Mouse (Mus musculus) CH12.LX (cell line): ENCODE results near the gene Nav1. TPM values are rescaled to one million over a fixed set of nuclear protein-coding genes. Genes with fewer than 3 reads are reported as not detected.

Source experiments
- MAFK ChIP-seq: IDR thresholded peaks from 2 replicates; pipeline ENCODE4 v1.6.1; 2011; ENCODE audit warnings: low read length, improper control_type of control experiment; ENCODE audit not compliant: insufficient replicate concordance
- polyA plus RNA-seq: library from polyadenylated mRNA; unstranded; fragments of >175 nt; gene quantifications from 2 replicates; pipeline ENCODE4 v1.2.1, GENCODE M21; 2012; ENCODE audit warnings: low read depth; ENCODE audit not compliant: insufficient read length
- total RNA-seq, 2 experiments: library from RNA; depleted of rRNA; stranded (reverse); fragments of 300-350 nt in 1 of 2; fragments of >200 nt in 1 of 2; gene quantifications; 2 replicates each; pipeline ENCODE4 v1.2.3; 2012 to 2014

The Nav1 gene
- total and polyA plus RNA-seq, 3 experiments: 0.21 to 0.56 TPM; not detected in 1

- TF ChIP-seq MAFK: no peak
Observed at GRCm38 (mm10) chr1:135385161-135385560, 221.9 kb downstream of the Nav1 start (continued).

Other genes with a start within 250 kb of the Nav1 start
- gene Shisa4, start 232.1 kb downstream of the Nav1 start, total RNA-seq (2012; rRNA removed): 0.08 and 0.13 TPM in 2 replicates
- gene Shisa4, start 232.1 kb downstream of the Nav1 start, total RNA-seq (2014; rRNA removed): not detected in 2 replicates
- gene Shisa4, start 232.1 kb downstream of the Nav1 start, polyA plus RNA-seq: 0.18 and 0.41 TPM in 2 replicates
- gene Ipo9, start 176.8 kb downstream of the Nav1 start, total RNA-seq (2012; rRNA removed): 38.3 and 38.9 TPM in 2 replicates
- gene Ipo9, start 176.8 kb downstream of the Nav1 start, total RNA-seq (2014; rRNA removed): 31.7 and 33.7 TPM in 2 replicates
- gene Ipo9, start 176.8 kb downstream of the Nav1 start, polyA plus RNA-seq: 47.1 and 58.3 TPM in 2 replicates
- gene Csrp1, start 112.8 kb upstream of the Nav1 start, total RNA-seq (2012; rRNA removed): 50.7 and 54.3 TPM in 2 replicates
- 44.7 and 49.4 TPM in 2 replicates for gene Csrp1, start 112.8 kb upstream of the Nav1 start, total RNA-seq (2014; rRNA removed)
- 45.9 and 52.5 TPM in 2 replicates for gene Csrp1, start 112.8 kb upstream of the Nav1 start, polyA plus RNA-seq
- 76.8 and 98.1 TPM in 2 replicates for gene Phlda3, start 158.8 kb upstream of the Nav1 start, total RNA-seq (2012; rRNA removed)
- 45.6 and 49.5 TPM in 2 replicates for gene Phlda3, start 158.8 kb upstream of the Nav1 start, total RNA-seq (2014; rRNA removed)
- gene Phlda3, start 158.8 kb upstream of the Nav1 start, polyA plus RNA-seq: 34.9 and 37.5 TPM in 2 replicates
- 1.5 and 1.6 TPM in 2 replicates for gene Tnni1, start 172.1 kb upstream of the Nav1 start, total RNA-seq (2012; rRNA removed)
- gene Tnni1, start 172.1 kb upstream of the Nav1 start, total RNA-seq (2014; rRNA removed): 5.5 and 6.9 TPM in 2 replicates
- 3.5 and 4.2 TPM in 2 replicates for gene Tnni1, start 172.1 kb upstream of the Nav1 start, polyA plus RNA-seq
- gene Lad1, start 211.3 kb upstream of the Nav1 start, total RNA-seq (2012; rRNA removed): 0.13 TPM in 1 of 2 replicates, not detected in the other
- 0.24 TPM in 1 of 2 replicates, not detected in the other for gene Lad1, start 211.3 kb upstream of the Nav1 start, total RNA-seq (2014; rRNA removed)
- gene Lad1, start 211.3 kb upstream of the Nav1 start, polyA plus RNA-seq: 0.17 and 0.25 TPM in 2 replicates
- 5.5 and 8.6 TPM in 2 replicates for gene Tnnt2, start 229.1 kb upstream of the Nav1 start, total RNA-seq (2012; rRNA removed)
- gene Tnnt2, start 229.1 kb upstream of the Nav1 start, total RNA-seq (2014; rRNA removed): 3.6 and 5.0 TPM in 2 replicates
- gene Tnnt2, start 229.1 kb upstream of the Nav1 start, polyA plus RNA-seq: 31.1 and 32.5 TPM in 2 replicates